9 mouse cellular contexts compared by ENCODE assay signal in genomic region chr12:113858893-113859292, GRCm38 (mm10).
DNase-seq lines count a peak whose midpoint lies in the region; ATAC-seq and TF ChIP-seq lines count a peak whose summit lies in the region.
"Had no signal": no experiment of that assay in that cellular context is flagged by ENCODE, and none has a peak within 500 bp of the region (broad histone marks: within the 10 kb centered on the region; RNA-seq: fewer than 3 reads in every experiment).

No protein-coding gene starts in this region.

- H3K9ac ChIP-seq in heart, adult 2 months (ENCODE audit: low read depth, low read length), result no peak overlapping the region
- no peak overlapping the region for H3K9ac ChIP-seq in kidney, postnatal 0 days (ENCODE audit: low read depth, low read length)

- DNase-seq in heart, adult 2 months, result no peak
- DNase-seq in heart, embryonic 10.5 days (ENCODE audit: low spot score), result no peak
- DNase-seq in ovary, postnatal 14 days (ENCODE audit: low spot score), result peak; percentile 11
- no peak for DNase-seq in ovary, postnatal 10 days (ENCODE audit: low spot score)
- DNase-seq in adrenal gland, postnatal 10 days, result peak; percentile 61
- no peak for DNase-seq in kidney, postnatal 0 days (ENCODE audit: low spot score)
- DNase-seq in thymus, postnatal 14 days, result peak; percentile 49
- no peak for DNase-seq in hindbrain, embryonic 10.5 days (ENCODE audit: low spot score)

- H3K4me3 ChIP-seq in heart, adult 2 months, result no peak overlapping the region
- no peak overlapping the region for H3K4me3 ChIP-seq in heart, embryonic 10.5 days
- no peak overlapping the region for H3K4me3 ChIP-seq in kidney, postnatal 0 days (replicated peaks; ENCODE audit: low read depth, low read length)
- no peak overlapping the region for H3K4me3 ChIP-seq in hindbrain, embryonic 10.5 days
- H3K4me3 ChIP-seq: megakaryocyte, embryonic 14.5 days had no signal

- H3K27ac ChIP-seq in heart, adult 2 months, result no peak overlapping the region
- H3K27ac ChIP-seq in heart, embryonic 10.5 days, result no peak overlapping the region
- H3K27ac ChIP-seq in kidney, postnatal 0 days, result no peak overlapping the region
- no peak overlapping the region for H3K27ac ChIP-seq in hindbrain, embryonic 10.5 days

- no peak for TF ChIP-seq POLR2A in heart, adult 2 months (IDR thresholded peaks at IDR 0.05; ENCODE audit: insufficient read depth, low read depth, low read length)

- no peaks in the 10 kb centered on the region for H3K79me2 ChIP-seq in heart, adult 2 months (replicated peaks; ENCODE audit: control insufficient read depth, insufficient read depth, low read length)

- 34% methylated on average over 4 of the region's 4 CpGs for WGBS in heart, adult 2 months
- 28% methylated on average over 4 of the region's 4 CpGs for WGBS in heart, embryonic 10.5 days
- WGBS in kidney, postnatal 0 days, result 50% methylated on average over 4 of the region's 4 CpGs
- WGBS in hindbrain, embryonic 10.5 days, result 51% methylated on average over 4 of the region's 4 CpGs

- no peaks in the 10 kb centered on the region for H3K4me1 ChIP-seq in heart, adult 2 months (ENCODE audit: control insufficient read depth, insufficient read depth, low read length)
- H3K4me1 ChIP-seq in heart, embryonic 10.5 days, result no peaks in the 10 kb centered on the region
- H3K4me1 ChIP-seq in kidney, postnatal 0 days (replicated peaks; ENCODE audit: insufficient read depth, low read length), result no peaks in the 10 kb centered on the region
- no peaks in the 10 kb centered on the region for H3K4me1 ChIP-seq in hindbrain, embryonic 10.5 days (replicated peaks)
- H3K4me1 ChIP-seq: megakaryocyte, embryonic 14.5 days had no signal

- no peaks in the 10 kb centered on the region for H3K36me3 ChIP-seq in heart, adult 2 months (ENCODE audit: control insufficient read depth, insufficient read depth, low read length)
- no peaks in the 10 kb centered on the region for H3K36me3 ChIP-seq in heart, embryonic 10.5 days
- no peaks in the 10 kb centered on the region for H3K36me3 ChIP-seq in kidney, postnatal 0 days (ENCODE audit: insufficient read depth, low read length)
- no peaks in the 10 kb centered on the region for H3K36me3 ChIP-seq in hindbrain, embryonic 10.5 days

- no peaks in the 10 kb centered on the region; the same call in 1 of the 2 replicates for H3K9me3 ChIP-seq in heart, embryonic 10.5 days
- H3K9me3 ChIP-seq in kidney, postnatal 0 days (replicated peaks; ENCODE audit: low read length), result no peaks in the 10 kb centered on the region; the same call in 1 of the 2 replicates
- peaks cover 38% of the 10 kb centered on the region; the same call in 1 of the 2 replicates for H3K9me3 ChIP-seq in hindbrain, embryonic 10.5 days
- H3K9me3 ChIP-seq: megakaryocyte, embryonic 14.5 days had no signal

- no peak overlapping the region for H3K4me2 ChIP-seq in kidney, postnatal 0 days (ENCODE audit: low read length)

- intact Hi-C loops in heart, adult 2 months (cut with DNase I), result no loop called here

- no peaks in the 10 kb centered on the region for H3K27me3 ChIP-seq in heart, adult 2 months (ENCODE audit: control insufficient read depth, insufficient read depth, low read length)
- H3K27me3 ChIP-seq in heart, embryonic 10.5 days (ENCODE audit: insufficient read depth, poor library complexity, severe bottlenecking), result no peaks in the 10 kb centered on the region
- H3K27me3 ChIP-seq in kidney, postnatal 0 days (ENCODE audit: insufficient read depth, low read length), result no peaks in the 10 kb centered on the region
- no peaks in the 10 kb centered on the region for H3K27me3 ChIP-seq in hindbrain, embryonic 10.5 days (ENCODE audit: insufficient read depth, poor library complexity, severe bottlenecking)
- H3K27me3 ChIP-seq: megakaryocyte, embryonic 14.5 days had no signal

- ATAC-seq in kidney, postnatal 0 days (replicated peaks; ENCODE audit: low FRiP score, low read depth), result no peak

- TF ChIP-seq CTCF in heart, adult 2 months (IDR thresholded peaks at IDR 0.05), result peak; percentile 53
- peak; percentile 51; the same call in 1 of the 2 replicates for TF ChIP-seq CTCF in kidney, postnatal 0 days (IDR thresholded peaks at IDR 0.05; ENCODE audit: low read depth)

- TF ChIP-seq EP300 in heart, adult 2 months (IDR thresholded peaks at IDR 0.05; ENCODE audit: insufficient read depth, low read depth, low read length), result no peak

Comparison
In these comparisons a context has a peak if more than half of its experiments do, and no peak if none do; other contexts are left out.
1. DNase-seq: peak in ovary, postnatal 14 days (single experiment), adrenal gland, postnatal 10 days (single experiment) and thymus, postnatal 14 days (single experiment); none in heart, adult 2 months (0 of 2), heart, embryonic 10.5 days (single experiment), ovary, postnatal 10 days (single experiment), kidney, postnatal 0 days (single experiment) and hindbrain, embryonic 10.5 days (single experiment).